Mouse (Mus musculus): Measurements from ENCODE around the gene Ppt2. TPM values are rescaled to one million over a fixed set of nuclear protein-coding genes. Genes with fewer than 3 reads are reported as not detected.

The Ppt2 gene
- polyA plus RNA-seq, 1 experiment from 2014 or later = 27.3 TPM

Other genes starting within 250 kb of the Ppt2 start
- not detected in 2 replicates for gene BC051142, start 229.7 kb downstream of the Ppt2 start, polyA plus RNA-seq (2015; fragmentation: Nextera tagmentation; extraction: Ambion mirVana)
- gene Btnl4, start 151.2 kb downstream of the Ppt2 start, polyA plus RNA-seq (2015; fragmentation: Nextera tagmentation; extraction: Ambion mirVana) = 0.08 TPM in 1 of 2 replicates, not detected in the other
- gene Btnl6, start 111.2 kb downstream of the Ppt2 start, polyA plus RNA-seq (2015; fragmentation: Nextera tagmentation; extraction: Ambion mirVana) = 0.26 TPM in 1 of 2 replicates, not detected in the other
- 4.8 and 9.0 TPM in 2 replicates for gene Notch4, start 64.2 kb downstream of the Ppt2 start, polyA plus RNA-seq (2015; fragmentation: Nextera tagmentation; extraction: Ambion mirVana)
- gene Gpsm3, start 38.7 kb downstream of the Ppt2 start, polyA plus RNA-seq (2015; fragmentation: Nextera tagmentation; extraction: Ambion mirVana) = 11.3 and 18.5 TPM in 2 replicates
- gene Pbx2, start 37.2 kb downstream of the Ppt2 start, polyA plus RNA-seq (2015; fragmentation: Nextera tagmentation; extraction: Ambion mirVana) = 4.8 and 5.4 TPM in 2 replicates
- gene Ager, start 30.6 kb downstream of the Ppt2 start, polyA plus RNA-seq (2015; fragmentation: Nextera tagmentation; extraction: Ambion mirVana) = 4.7 and 34.7 TPM in 2 replicates
- 113 and 114 TPM in 2 replicates for gene Rnf5, start 24.8 kb downstream of the Ppt2 start, polyA plus RNA-seq (2015; fragmentation: Nextera tagmentation; extraction: Ambion mirVana)
- 47.9 and 53.5 TPM in 2 replicates for gene Agpat1, start 24.2 kb downstream of the Ppt2 start, polyA plus RNA-seq (2015; fragmentation: Nextera tagmentation; extraction: Ambion mirVana)
- 1.8 and 2.0 TPM in 2 replicates for gene Egfl8, start 12.5 kb downstream of the Ppt2 start, polyA plus RNA-seq (2015; fragmentation: Nextera tagmentation; extraction: Ambion mirVana)
- gene Prrt1, start 1.0 kb upstream of the Ppt2 start, polyA plus RNA-seq (2015; fragmentation: Nextera tagmentation; extraction: Ambion mirVana) = 0.64 and 2.1 TPM in 2 replicates
- gene Fkbpl, start 16.3 kb upstream of the Ppt2 start, polyA plus RNA-seq (2015; fragmentation: Nextera tagmentation; extraction: Ambion mirVana) = 11.7 and 12.3 TPM in 2 replicates
- gene Atf6b, start 18.6 kb upstream of the Ppt2 start, polyA plus RNA-seq (2015; fragmentation: Nextera tagmentation; extraction: Ambion mirVana) = 45.7 and 46.7 TPM in 2 replicates
- gene Tnxb, start 42.0 kb upstream of the Ppt2 start, polyA plus RNA-seq (2015; fragmentation: Nextera tagmentation; extraction: Ambion mirVana) = 2.5 and 2.8 TPM in 2 replicates
- gene C4b, start 115.4 kb upstream of the Ppt2 start, polyA plus RNA-seq (2015; fragmentation: Nextera tagmentation; extraction: Ambion mirVana) = 0.25 and 0.34 TPM in 2 replicates
- gene Cyp21a1, start 176.1 kb upstream of the Ppt2 start, polyA plus RNA-seq (2015; fragmentation: Nextera tagmentation; extraction: Ambion mirVana) = not detected in 2 replicates
- 17.1 and 24.4 TPM in 2 replicates for gene Stk19, start 208.4 kb upstream of the Ppt2 start, polyA plus RNA-seq (2015; fragmentation: Nextera tagmentation; extraction: Ambion mirVana)
- gene Dxo, start 208.5 kb upstream of the Ppt2 start, polyA plus RNA-seq (2015; fragmentation: Nextera tagmentation; extraction: Ambion mirVana) = 37.7 and 38.6 TPM in 2 replicates
- gene Skiv2l, start 221.7 kb upstream of the Ppt2 start, polyA plus RNA-seq (2015; fragmentation: Nextera tagmentation; extraction: Ambion mirVana) = 32.9 and 33.9 TPM in 2 replicates
- gene Nelfe, start 221.9 kb upstream of the Ppt2 start, polyA plus RNA-seq (2015; fragmentation: Nextera tagmentation; extraction: Ambion mirVana) = 57.5 and 64.3 TPM in 2 replicates
- 1.7 and 2.5 TPM in 2 replicates for gene Cfb, start 234.0 kb upstream of the Ppt2 start, polyA plus RNA-seq (2015; fragmentation: Nextera tagmentation; extraction: Ambion mirVana)

All from heart, embryonic 16.5 days (tissue).